Mouse (Mus musculus) layer of hippocampus, postnatal 14 days (tissue): ENCODE results near the gene Guk1. TPM values are rescaled to one million over a fixed set of nuclear protein-coding genes. Genes with fewer than 3 reads are reported as not detected.

Source experiments
- DNase-seq, 2 experiments: peaks; one replicate each; pipeline ENCODE4 v3.0.0; 2021 to 2022; ENCODE audit warnings: low spot score in 2 of 2, mixed read lengths in 1 of 2
- total RNA-seq, 2 experiments: library from RNA; stranded (reverse); gene quantifications; 2 replicates each; pipeline ENCODE4 v1.2.3; 2021

The Guk1 gene
- total RNA-seq, 2 experiments from 2014 or later, result 124 to 128 TPM

DNA sequence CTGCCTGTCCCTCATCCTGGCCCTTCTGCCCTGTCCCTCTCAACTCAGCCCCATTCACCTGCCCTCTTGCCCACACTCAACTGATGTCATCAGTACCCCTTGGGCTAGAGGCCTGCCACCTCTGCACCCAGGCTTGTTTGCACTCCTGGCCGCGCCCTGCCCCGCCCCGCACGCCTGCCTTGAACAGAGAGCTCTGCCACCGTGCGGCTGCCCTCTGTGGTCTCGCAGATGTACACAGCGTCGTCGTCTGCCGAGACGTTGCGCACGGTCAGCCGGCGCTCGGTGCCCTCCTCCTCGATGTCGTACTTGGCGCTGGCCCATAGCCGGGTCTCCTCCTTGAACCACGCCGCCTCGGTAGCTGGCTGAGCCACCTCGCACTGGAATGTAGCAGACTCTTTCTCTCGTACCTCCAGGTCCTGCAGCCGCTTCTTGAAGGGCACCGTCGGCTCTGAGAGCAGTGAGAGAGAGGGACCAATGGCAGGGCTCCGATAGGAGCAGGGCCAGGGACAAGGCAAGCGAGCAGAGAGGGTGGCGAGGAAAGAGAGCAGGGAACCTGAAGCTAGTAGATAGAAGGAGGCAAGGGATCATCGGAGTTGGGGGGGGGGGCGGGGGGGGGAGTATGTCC is 57.5 kb downstream of the Guk1 start:
- DNase-seq, result no peak

Other genes starting within 250 kb of the Guk1 start
- 100 to 1,000 TPM; 117 to 123 TPM for gene Hist3h2ba, start 243.3 kb downstream of the Guk1 start, total RNA-seq
- 10 to 100 TPM; 59.7 to 62.5 TPM for gene Hist3h2a, start 237.5 kb downstream of the Guk1 start, total RNA-seq
- gene Trim17, start 237.5 kb downstream of the Guk1 start, total RNA-seq, result 1 to 10 TPM; 3.8 to 4.0 TPM
- 10 to 100 TPM; 25.5 to 27.9 TPM for gene Trim11, start 214.1 kb downstream of the Guk1 start, total RNA-seq
- gene Obscn, start 55.8 kb downstream of the Guk1 start, total RNA-seq, result 1 to 10 TPM; 2.2 to 2.4 TPM
- 1 to 10 TPM; 7.7 to 9.9 TPM for gene Iba57, start 28.5 kb downstream of the Guk1 start, total RNA-seq
- gene Gjc2, start 9.0 kb downstream of the Guk1 start, total RNA-seq, result 10 to 100 TPM; 20.6 to 21.1 TPM
- 10 to 100 TPM; 37.1 to 41.8 TPM for gene Mrpl55, start 10.3 kb upstream of the Guk1 start, total RNA-seq
- 10 to 100 TPM; 22.9 to 28.8 TPM for gene 2310033P09Rik, start 16.1 kb upstream of the Guk1 start, total RNA-seq
- gene Arf1, start 36.1 kb upstream of the Guk1 start, total RNA-seq, result 100 to 1,000 TPM; 504 to 527 TPM
- gene Wnt3a, start 98.5 kb upstream of the Guk1 start, total RNA-seq, result not detected
- 1 to 10 TPM; 3.7 to 4.1 TPM for gene Wnt9a, start 114.7 kb upstream of the Guk1 start, total RNA-seq
- under 1 TPM in 1 of 2 experiments, not detected in 1; 0.25 TPM for gene Prss38, start 183.4 kb upstream of the Guk1 start, total RNA-seq